Mouse (Mus musculus) heart, postnatal 25 days (tissue): Measurements from ENCODE around the gene Defb19. TPM values are rescaled to one million over a fixed set of nuclear protein-coding genes. Genes with fewer than 3 reads are reported as not detected.

ENCODE experiments used
- DNase-seq: peaks from one replicate; pipeline ENCODE4 v3.0.0; 2022; ENCODE audit warnings: low spot score
- intact Hi-C: fragments of 180-260 bp; cut with DNase I; formaldehyde crosslinking; loops from one replicate; pipeline ENCODE4 v1.15.1; 2025
- total RNA-seq, 2 experiments: library from RNA; stranded (reverse); gene quantifications; 2 replicates each; pipeline ENCODE4 v1.2.3; 2021

Defb19 gene
- total RNA-seq = not detected

DNA sequence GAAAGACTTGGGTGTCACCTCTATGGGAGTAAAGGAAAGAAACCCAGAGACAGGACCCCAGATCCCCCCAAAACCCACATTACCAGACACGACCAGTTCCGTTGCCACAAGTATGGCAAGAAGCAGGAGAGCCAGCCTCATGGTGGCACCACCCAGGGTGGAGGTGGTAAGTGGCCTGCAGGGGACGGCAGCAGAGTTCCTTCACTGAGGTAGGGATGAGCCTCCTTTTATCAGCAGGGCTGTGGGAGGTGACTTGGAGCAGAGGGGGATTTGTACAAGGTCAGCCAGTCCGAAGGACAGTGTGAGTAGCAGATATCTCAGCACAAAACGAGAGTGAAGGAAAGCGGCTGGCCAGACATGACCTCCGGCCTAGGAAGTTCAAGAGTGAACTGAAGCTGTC, at the start of gene Defb19:
Gene Defb19 (minus strand): TSS at position 206 of the 400 bp plus-strand sequence.
- intact Hi-C loops = no loop called here
- no peak for DNase-seq

DNA sequence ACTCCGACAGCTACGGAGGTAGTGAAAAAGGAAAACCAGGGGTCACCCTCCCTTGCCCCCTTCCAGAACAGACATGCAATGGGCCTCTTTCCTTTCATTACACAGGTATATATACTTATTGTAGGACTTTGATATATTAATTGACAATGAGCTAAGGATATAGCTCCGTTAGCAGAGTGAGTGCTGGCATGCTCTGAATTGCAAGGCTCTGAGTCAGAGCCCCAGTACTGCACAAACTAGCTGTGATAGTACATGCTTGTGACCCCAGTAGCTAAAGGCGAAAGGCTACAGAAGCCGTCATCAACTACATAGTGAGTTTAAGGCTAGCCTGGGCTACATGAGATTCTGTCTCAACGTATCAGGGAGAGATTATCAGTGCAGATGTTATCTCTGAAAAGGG, 49.8 kb upstream of the Defb19 start:
- no peak for DNase-seq
- intact Hi-C loops = no loop called here

DNA sequence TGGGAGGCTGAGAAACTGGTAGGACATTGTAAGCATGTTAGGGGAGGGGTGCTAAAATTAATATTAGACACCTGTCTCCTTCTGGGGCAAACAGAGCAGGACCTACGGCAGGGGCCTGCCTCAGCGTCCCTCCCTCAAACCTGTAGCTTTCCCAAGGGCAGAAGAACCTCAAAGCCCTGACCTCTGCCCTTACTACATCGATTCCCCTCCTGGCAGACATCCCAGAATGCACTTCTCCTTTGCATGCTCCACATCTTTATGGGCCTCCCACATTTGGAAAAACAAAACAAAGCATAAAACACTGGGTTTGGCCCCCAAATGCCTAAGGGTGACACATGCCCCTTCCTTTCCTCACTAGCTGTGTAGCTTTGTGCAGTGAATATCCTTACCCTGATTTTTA, 49.1 kb upstream of the Defb19 start:
- intact Hi-C loops = no loop called here
- DNase-seq = no peak

DNA sequence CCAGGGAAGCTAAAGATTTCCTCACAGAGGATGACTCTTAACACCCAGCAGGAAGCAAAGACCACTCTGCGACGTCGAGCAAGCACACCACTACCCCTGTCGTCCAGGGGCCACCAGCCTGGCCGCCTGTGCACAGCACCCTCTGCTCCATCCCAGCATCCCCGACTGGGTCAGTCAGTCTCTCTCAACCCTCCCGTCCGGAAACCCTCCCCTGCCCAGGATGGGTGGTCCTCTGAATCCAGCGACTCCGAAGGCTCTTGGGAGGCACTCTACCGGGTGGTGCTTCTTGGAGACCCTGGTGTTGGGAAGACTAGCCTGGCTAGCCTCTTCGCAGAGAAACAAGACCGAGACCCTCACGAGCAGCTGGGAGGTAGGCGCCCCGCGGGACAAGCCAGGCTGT, 48.0 kb upstream of the Defb19 start:
- DNase-seq = no peak
- intact Hi-C loops = no loop called here

DNA sequence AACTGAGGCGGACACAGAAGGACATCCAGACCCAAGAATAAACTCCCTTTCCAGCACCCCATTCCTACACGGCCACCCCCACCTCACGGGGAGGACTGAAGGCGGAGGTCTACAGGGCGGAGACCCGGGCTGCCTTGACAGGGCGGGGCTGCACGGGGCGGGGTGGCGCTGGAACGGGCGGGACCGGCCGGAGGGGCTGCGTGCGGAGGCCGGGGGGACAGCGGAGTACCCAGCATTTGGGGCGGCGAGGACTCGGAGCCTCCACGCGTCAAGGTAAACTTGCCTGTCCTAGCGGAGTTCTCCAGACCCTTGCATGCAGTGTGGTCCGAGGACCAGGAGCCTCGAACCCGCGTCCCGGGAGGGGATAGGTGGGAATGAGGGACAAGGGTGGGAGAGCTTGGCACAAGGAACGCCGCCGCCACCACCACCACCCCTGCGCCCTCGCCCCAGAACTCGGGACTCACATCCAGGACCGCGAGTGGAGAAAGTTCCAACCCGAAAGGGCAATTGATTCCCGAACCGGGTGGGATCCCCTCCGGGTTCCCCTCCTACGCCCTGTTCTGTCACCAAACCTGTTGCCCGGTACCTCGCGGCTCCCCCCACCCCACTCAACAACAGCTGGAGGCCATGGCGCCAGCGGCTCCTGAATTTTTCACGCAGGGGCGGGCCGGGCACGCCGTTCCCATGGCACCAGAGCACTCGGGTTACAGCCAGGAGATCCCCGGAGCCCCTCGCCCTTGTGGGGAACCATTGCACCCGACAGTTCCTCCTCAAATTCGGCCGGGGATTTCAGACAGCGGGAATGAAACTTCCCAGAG, 46.9 kb upstream of the Defb19 start, which contains the start of gene Rem1:
Gene Rem1 (plus strand): TSS at position 178 of the 818 bp plus-strand sequence.
- no peak for DNase-seq
- intact Hi-C loops = no loop called here

DNA sequence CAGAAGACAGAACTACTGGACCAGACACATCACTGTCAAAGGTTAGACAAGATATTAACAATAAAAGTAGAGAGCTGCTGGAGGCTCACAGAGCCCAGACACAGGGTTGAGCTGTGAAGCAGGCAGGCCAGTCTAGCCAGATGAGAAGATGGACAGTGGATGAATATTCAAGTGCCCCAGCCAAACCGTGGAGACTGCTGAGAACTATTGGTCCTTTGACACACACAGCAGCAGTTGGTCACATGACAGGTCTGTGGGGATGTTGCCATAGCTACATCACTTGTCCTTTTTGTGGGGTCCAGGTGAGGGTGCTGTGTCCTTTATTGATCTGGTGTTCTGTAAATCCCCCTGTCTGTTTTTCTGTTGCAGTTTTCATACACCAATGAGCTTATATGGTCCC, 45.1 kb upstream of the Defb19 start:
- no peak for DNase-seq
- intact Hi-C loops = no loop called here

DNA sequence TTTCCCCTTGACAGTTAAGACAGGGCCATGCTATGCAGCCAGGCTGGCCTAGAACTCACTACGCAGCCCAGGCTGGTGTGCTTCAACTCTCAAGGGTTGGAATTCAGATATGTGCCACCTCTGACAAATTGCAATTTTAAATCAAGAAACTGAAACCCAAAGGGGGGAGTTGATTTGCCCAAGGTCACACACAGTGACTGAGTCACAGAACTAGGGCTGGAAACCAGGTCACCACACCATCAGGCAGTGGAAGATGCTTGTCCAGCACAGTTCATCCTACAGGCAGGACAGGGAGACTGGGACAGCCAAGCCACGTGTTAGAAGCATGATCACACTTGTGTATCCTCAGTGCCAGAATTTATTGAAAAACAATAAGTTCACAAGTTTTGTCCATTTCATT, 44.5 kb upstream of the Defb19 start:
- intact Hi-C loops = no loop called here
- DNase-seq = no peak

DNA sequence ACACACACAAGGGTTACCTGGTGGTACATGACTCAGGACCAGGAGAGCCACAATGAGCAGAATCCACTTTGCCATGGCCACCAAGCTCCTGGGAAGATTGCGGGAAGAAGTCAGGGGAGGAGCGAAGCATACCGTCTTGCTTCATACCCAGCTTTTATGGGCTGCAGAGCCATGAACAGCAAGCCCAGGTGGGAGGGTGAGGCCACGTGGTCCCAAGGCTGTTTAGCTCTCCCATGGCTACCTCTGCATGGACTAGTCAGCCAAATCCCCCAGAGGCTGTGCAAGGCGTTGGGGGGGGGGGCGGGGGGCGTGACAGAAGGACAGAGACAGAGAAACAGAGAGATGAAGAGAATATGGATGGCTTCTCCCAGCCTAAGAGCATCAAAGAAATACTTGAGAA, 42.8 kb upstream of the Defb19 start, which contains the start of gene Defb25:
Gene Defb25 (minus strand): TSS at position 101 of the 400 bp plus-strand sequence.
- intact Hi-C loops = no loop called here
- no peak for DNase-seq

DNA sequence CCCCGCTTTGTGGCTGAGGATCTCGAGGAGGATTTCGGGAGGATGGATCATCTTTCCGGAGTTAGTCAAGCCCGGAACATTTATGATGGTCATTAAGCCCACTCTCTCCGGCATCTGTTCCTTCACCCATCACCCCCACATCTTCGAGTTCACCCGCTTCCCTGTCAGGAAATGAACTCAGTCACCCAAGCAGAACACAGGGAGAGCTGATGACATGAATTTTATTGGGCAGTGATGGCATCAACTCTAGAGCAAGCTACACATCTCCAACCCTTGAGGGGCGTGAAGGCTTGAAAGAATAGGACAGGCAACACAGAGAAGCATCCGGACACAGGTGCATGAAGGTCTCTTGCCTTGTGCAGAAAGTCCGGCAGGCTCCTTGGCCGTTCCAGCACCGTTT, 42.0 kb upstream of the Defb19 start:
- intact Hi-C loops = no loop called here
- no peak for DNase-seq

DNA sequence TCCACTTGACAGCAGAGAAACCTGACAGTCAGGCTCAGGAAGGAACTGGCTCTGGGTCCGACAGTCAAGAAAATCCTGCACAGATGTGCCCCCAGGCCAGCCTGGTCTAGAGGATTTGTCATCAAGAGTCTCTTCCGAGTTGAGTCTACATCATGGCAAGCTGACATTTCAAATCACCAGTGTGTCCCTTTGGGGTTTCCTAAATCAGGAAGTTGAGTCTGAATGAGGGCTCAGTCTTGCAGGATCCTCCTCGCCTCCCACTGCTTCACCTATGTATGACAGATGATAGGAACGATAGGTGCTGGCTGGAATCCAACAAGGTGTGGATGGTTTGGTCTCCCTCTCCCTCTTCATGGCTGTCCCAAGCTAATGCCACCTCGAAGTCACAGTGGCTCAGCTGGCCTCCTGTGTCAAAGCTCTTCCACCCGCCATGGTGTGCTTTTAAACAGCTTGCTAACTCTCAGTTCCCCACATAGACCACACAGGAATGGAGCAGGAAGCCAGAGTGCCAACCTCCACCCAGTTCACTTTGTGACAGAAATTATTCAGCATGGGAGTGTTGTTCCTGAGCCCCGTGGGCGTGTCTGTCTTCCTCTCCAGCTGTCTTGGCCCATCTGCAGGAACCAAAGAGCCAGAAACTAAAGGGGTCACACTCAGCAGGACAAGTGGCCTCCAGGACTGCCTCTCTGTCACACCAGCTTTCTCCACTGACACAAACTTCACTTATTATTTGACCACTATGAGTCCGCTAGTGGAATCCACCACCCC, 40.4 kb upstream of the Defb19 start:
- no peak for DNase-seq
- intact Hi-C loops = no loop called here

DNA sequence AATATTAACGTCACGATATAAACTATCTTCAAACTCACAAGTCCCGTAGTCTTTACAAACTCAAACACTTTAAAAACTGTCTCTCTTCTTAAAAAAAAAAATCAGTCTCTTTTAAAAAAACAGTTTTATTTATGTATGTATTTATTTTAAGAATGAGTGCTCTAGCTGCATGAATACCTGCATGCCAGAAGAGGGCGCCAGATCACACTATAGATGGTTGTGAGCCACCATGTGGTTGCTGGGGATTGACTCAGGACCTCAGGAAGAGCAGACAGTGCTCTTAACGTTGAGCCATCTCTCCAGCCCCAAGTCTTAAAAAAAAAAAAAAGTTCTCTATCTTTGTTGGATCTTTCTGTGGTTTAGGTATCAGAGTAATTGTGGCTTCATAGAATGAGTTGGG, 37.3 kb upstream of the Defb19 start:
- intact Hi-C loops = loop anchor here (5.0 to 10.0 kb wide), 2 partner anchors 147 to 215 kb away; partner anchors contain the start of gene Bcl2l1
- no peak for DNase-seq

DNA sequence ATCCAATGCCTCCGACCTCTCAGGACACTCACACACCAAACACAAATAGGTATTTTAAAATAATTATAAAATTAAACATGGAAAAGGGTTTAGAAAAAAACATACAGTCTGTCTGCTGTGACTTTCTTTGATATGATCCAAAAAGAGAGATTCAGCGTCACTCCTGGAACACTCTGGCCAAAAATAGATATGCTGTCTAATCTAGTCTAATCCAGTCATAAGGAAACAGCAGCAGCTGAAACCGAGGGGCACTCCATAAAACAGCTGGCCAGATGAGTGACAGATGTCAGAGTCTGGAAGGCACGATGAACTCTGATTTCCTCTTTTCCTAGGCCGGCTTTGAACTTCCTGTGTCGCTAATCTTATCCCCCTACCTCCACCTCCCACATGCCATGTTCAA, 36.4 kb upstream of the Defb19 start:
- intact Hi-C loops = loop anchor here (5.0 to 10.0 kb wide), 2 partner anchors 148 to 216 kb away; partner anchors contain the start of gene Bcl2l1
- no peak for DNase-seq

DNA sequence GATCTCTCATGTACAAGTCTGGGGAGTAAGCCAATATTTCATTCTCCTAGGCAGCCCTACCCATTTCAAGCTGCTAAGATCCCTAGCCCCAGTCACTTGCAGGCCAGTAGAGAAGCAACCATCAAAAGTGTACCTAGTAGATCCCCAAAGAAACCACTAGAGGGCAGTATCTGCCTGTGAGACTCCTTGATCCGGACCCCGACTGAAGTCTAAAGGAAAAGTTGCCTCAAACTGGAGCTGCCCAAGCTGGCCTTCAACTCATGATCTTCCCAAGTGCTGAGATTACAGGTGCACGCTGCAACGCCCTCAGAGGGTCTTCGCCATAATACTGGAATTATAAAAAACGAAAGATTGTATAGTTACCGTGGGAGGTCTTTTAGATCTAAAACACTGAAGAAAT, 35.5 kb upstream of the Defb19 start:
- intact Hi-C loops = loop anchor here (1.0 to 10.0 kb wide), 3 partner anchors 42 to 217 kb away; partner anchors contain the start of gene Bcl2l1
- no peak for DNase-seq

DNA sequence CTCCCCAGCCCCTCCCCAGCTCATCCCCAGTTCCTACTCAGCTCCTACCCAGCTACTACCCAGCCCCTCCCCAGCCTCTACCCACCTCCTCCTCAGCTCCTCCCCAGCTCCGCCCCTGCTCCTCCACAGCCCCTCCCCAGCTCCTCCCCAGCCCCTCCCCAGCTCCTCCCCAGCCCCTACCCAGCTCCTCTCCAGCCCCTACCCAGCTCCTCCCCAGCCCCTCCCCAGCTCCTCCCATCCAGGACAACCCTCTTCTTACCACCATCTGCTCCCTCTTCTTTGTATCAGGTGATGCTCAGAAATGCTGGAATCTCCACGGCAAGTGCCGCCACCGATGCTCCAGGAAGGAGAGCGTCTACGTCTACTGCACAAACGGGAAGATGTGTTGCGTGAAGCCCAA, 32.1 kb upstream of the Defb19 start:
- no peak for DNase-seq
- intact Hi-C loops = loop anchor here (10.0 kb wide), 1 partner anchor 153 kb away; no protein-coding TSS in a partner anchor

DNA sequence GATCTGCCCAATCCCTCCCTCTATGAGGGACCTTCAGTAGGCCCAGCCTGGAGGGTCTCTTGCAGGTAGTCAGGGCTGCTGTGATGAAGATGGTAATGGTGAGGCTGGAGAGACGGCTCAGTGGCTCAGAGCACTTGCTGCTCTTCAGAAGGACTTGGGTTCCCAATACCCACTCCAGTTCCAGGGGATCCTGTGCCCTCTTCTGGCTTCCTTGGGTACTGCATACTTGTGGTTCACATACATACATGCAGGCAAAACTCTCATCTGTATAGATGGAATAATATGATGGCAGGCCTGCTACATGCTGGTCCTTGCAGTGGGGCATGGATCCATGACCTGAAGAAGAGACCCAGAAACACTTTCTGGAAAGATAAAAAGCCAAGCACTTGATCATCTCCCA, 28.6 kb upstream of the Defb19 start:
- intact Hi-C loops = no loop called here
- no peak for DNase-seq

DNA sequence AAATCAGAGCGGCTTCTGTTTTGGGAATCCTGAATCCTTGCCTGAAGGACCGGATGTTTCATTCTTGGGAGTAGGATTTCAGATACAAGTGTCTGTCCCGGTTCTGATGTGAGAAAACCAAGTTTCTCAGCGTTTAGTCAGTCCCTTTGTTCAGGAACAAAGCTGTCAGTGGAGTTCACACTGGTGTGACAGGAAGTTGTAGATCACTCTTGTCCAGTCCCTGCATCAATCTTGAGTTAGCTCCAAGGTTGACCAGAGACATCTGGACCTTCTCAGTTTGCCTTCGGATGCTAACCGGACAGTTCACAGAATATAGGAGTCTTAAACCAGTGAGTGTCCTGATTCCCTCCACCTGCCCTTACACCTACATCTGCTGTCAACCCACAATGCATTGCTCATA, 27.6 kb upstream of the Defb19 start:
- intact Hi-C loops = no loop called here
- DNase-seq = no peak

DNA sequence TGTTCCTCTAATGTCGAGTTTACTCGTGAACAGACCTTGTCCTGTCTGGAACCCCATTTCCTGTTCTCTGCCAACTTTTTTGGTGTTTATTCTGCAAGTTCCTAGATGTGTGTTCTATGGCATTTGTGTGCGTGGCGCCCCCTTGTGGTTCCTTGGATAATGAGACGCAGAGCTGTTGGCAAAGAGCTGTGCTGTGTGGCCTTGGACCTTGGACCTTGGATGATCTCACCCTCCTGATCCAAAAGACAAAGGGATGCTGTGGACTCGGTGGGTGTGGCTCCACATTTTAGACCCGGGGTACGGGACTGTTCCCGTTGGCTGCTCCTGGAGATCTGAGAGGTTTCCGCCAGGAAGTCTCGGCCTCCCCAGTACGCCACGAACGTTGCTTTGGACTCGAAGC, 23.9 kb upstream of the Defb19 start, which contains the start of gene Defb36:
Gene Defb36 (plus strand): TSS at position 271 of the 400 bp plus-strand sequence.
- intact Hi-C loops = loop anchor here (5.0 kb wide), 1 partner anchor 47 kb away; no protein-coding TSS in a partner anchor
- no peak for DNase-seq

DNA sequence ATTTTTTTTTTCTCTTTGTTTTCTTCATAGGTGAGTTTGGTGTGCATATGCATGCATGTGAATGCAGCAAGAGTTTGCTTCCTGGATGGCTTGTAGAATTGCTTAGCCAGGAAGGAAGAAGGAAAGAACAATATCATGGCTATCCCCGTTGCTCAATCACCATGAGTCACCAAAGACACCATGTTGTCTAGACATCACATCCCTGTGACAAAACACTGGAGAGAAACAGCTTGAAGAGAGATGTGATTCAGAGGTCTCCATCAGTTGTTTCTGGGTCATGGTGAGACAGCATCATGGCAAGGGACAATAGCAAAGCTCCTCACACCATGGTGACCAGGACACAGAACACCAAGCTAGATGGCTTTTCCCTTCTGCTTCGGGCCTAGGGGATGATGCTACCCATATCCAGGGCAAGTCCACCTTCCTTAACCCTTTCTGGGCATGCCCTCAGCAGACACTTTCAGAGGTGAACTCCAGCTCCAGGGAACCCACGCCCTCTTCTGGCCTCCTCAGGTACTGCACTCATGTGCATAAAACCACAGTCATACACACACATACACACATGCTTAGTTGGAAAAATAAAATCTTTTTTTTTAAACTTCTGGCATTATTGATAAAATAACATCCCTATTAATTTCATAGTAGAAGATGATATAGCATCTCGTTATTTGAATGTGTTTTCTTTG, 21.3 kb upstream of the Defb19 start:
- no peak for DNase-seq
- intact Hi-C loops = loop anchor here (5.0 kb wide), 1 partner anchor 44 kb away; no protein-coding TSS in a partner anchor

DNA sequence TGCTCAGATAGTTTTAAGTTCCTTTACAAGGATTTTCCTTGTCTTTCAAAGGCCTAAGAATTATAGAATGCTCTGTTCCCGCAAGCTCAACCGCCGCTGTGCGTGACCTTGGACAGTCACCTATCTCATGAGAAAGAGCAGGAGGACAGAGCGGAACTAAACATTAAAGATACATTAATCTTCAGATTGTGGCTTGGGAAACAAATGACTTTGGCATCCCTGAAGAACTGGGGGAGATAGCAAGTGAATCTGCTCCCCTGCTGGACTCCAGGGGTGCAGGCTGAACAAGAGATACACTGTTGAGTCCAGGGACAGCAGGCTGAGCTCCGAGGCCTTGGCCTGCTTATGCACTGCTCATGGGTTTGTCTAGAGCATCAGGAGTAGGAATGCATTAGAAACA, 20.0 kb upstream of the Defb19 start:
- no peak for DNase-seq
- intact Hi-C loops = loop anchor here (5.0 kb wide), 1 partner anchor 43 kb away; no protein-coding TSS in a partner anchor

DNA sequence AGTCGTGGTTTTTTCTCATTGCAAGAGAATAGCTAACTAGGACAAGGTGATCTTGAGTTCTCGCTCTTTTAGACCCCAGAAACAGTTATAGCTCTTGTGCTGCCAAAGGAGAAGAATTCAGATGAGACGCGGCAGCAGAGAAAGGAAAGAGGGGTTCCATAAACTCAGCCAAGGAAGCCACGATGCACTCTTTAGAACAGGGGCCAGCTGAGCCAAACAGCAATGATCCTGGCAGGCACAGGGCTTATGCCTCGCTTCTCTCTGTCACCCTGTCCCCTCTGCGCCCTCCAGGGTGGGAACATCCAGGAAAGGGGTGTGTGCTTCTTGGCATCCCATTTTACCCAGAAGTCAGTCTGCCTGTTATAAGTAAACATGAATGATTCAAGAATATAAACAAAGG, 19.2 kb upstream of the Defb19 start, which contains the start of gene Defb45:
Gene Defb45 (minus strand): TSS at position 101 of the 400 bp plus-strand sequence.
- DNase-seq = no peak
- intact Hi-C loops = no loop called here
